Mouse (Mus musculus) urinary bladder, adult 2 months (tissue): ENCODE data around the gene Ripply2. TPM values are rescaled to one million over a fixed set of nuclear protein-coding genes. Genes with fewer than 3 reads are reported as not detected.
A peak's percentile ranks its signal among the peaks of the same experiment; 100 is the strongest.
"Not testable (repeated sequence)": the region's sequence is repeated elsewhere in the genome, so short reads cannot be mapped to it uniquely, and the experiment has no call there.

ENCODE experiments used
- DNase-seq: peaks from one replicate; pipeline ENCODE4 v3.0.0; 2022; ENCODE audit warnings: low spot score
- polyA plus RNA-seq: library from polyadenylated mRNA; depleted of rRNA; stranded (reverse); fragments of >200 nt; gene quantifications from 2 replicates; pipeline ENCODE4 v1.2.3, GENCODE M21; 2012; rRNA removed

Gene Ripply2
- polyA plus RNA-seq = not detected in 2 replicates

GRCm38 (mm10) chr9:87015288-87015937, at the start of gene Ripply2:
TSS of gene Ripply2 (plus strand) at chr9:87015537.
- no peak for DNase-seq

DNA sequence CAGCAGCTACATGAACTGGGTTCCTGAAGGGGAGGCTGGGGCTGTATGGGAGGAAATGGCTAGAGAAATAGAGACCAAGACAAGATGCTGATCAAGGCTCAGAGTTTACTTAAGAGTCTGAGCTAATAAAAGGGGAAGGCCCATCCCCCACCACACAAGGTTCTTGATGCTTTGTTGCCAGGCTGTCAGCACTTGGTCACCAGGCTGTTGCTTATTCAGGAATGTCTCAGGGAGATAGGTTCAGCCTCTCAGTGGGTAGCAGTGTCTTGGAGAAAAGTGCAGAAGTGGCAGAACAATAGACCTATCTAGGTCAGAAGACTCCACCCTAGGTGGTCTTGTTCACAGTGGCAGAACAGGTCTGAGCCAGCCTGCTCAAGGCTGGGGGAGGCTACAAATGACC, 42.9 kb upstream of the Ripply2 start:
- DNase-seq = not testable (repeated sequence)

DNA sequence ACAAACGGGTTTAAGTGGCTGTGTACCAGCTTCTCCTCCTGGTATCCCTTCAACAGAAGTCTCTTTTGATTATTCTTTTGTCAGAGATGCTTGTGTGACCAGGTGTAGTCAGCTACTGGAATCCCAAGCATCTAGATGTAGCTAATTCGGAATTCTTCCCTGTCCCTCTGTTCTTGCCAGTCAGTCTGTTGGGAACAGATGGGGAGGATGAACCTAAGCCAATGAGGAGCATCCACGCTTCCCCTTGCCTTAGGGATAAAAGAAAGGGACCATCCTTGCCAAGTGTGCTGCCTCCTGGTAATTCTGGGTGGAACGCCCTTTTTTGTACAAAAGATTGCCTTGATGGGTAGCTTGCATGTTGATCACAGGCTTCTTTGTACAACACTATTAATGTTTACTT, 41.8 kb upstream of the Ripply2 start:
- DNase-seq = no peak

- DNase-seq = no peak
Measured at GRCm38 (mm10) chr9:86976896-86977295, 38.4 kb upstream of the Ripply2 start.

DNA sequence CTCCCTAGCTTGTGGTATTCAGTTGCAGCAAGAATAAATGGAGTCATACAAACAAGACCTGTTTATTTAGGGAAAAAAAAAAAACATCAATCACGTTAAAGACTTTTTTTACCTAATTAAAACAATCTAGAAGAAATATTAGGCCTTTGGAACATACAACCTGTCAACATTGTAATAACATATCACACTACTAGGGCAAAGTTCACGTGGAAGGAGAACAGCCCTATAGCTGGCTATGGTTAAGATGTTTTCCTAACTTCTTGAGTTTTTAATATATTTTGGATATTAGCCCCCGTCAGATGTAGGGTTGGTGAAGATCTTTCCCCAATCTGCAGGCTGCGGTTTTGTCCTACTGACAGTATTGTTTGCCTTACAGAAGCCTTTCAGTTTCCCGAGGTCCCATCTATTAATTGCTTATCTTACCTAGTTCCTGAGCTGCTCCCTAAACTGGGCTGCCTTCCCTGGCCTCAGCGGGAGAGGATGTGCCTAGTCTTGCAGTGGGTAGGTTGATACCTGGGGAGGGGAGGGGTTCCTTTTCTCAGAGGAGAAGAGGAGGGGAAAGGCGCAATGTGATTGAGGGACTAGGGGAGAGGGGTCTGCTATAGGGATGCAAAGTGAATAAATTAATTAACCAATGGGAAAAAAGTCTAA, 37.0 kb upstream of the Ripply2 start:
- DNase-seq = no peak

DNA sequence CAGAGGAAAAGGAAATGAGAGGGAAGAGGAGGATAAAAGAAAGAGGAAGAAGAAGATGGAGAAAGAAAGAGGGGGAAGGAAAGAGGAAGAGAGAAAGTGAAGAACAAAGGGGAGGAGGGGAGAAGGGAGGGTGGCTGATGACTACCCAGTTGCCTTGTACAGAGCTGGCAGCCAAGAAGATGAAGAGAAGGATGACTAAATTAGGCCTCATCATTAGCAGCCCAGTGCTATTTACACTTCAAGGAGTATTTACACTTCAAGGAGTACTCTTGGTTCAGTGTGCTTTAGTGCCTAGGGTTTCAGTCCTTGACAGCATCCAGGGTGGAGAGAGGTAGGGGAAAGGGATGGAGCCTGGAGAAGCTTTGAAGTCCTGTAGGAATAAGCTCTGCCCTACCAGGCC, 35.3 kb upstream of the Ripply2 start:
- DNase-seq = no peak

DNA sequence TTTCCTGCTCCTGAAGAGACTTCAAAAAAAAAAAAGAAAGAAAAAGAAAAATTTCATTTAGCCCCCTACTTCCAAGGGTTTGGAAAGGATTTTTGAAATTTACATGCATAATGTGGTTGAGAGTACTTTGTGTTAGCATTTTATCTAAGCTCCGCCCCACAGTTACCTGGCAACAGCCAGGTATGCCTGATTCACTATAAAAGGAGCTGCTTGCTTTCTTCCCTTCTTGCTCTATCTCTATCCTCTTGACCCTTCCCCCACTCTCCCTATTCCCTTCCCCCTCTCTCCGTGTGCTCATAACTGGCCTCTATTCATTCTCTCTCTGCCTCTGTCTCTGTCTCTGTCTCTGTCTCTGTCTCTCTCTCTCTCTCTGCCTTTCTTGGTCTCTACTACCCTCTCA, 34.4 kb upstream of the Ripply2 start:
- no peak for DNase-seq

DNA sequence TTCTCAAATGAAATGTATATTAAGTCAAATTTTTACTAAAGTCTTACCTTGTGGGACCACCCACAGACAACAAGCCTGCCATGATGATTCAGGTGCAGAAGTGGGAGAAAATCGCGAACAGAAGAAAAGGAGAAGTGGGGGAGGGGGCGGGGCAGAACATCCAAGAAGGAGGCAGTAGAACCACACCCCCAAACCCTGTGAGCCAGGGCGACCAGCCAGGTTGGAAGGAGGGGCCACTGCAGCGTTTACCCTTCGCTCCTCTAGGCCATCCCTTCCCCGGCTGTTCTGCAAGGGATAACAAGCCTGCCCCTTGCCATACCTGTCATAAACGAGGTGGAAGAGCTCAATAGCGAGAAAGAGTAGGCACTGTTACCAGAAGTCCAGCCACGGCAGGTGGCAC, 33.8 kb upstream of the Ripply2 start:
- no peak for DNase-seq

- no peak for DNase-seq
Measured at GRCm38 (mm10) chr9:86984583-86984982, 30.8 kb upstream of the Ripply2 start.

DNA sequence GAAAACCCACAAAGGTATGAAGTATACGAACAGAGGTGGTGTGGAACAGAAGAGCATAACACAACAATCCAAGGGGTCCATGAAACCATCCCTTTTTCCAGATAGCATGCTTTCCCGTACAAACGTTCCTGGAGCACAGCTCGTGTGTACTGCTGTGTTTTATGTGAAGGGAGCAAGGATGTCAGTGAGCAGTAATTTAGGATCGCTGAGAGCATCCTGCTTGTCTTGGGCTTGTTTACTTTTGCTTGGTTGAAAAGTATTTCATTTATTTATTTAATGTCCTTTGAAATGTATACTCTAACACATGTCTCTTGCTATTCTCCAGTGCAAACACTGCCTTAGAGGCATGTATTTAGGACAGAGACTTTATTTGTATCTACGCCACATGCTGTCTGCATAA, 30.2 kb upstream of the Ripply2 start:
- DNase-seq = no peak

DNA sequence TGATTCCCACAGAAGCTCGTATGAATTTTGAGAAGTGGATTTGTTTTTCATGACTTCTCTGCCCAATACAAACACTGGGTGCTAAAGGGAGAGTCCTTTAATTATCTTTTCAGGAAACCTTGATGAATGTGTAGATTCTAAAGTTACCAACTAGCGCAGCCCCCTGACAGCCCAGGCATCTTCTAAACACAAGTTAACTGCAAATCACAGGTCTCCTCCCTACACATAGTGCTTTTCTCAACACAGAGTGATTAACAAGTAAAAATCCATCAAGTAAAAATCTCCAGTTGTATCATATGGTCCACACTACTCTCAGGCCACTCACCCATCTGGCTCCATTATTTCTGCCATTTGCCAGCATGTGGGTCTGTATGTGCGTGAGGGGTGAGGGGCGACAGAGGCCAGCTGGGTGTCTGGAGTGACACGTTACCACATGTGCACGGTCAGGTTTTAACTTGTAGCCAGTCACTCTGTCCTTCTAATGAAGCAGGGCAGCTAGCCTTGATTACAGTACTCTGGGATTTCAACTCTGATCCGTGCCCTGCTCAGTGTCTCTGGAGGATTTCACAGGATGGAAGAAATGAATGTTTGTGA, 28.5 kb upstream of the Ripply2 start:
- DNase-seq = no peak

- DNase-seq = no peak
Measured at GRCm38 (mm10) chr9:86989822-86990221, 25.5 kb upstream of the Ripply2 start.

GRCm38 (mm10) chr9:86991758-86992157, 23.6 kb upstream of the Ripply2 start:
- DNase-seq = no peak

DNA sequence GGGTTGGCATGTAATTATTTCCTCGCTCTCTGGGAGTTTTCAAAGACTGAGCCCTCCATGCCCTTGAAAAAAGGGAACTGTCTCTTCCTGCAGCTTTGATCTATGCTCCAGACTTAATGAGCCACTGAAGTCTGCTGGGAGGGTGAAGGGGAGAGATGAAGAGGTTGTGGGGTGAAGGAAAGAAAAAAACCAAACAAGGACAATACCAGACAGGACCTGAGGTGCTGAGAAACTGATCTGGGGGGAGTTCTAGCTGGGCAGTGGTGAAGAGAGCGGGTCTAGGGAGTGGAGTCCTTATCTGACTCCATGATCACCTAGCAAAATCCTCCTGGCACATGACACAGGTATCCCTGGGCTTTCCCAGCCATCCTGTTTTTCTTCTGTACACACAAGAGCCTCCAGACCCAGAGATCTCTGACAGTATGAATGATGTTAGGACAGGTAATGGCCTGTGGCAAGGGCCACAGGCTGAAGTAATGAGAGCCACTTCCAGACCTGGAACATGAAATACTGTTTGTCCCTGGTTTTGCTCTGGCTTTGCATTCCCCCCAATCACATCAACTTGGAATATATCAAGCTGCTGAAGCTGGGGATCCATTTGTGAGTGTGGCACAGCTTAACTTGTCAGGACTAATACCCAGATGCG, 18.2 kb upstream of the Ripply2 start:
- DNase-seq = no peak

DNA sequence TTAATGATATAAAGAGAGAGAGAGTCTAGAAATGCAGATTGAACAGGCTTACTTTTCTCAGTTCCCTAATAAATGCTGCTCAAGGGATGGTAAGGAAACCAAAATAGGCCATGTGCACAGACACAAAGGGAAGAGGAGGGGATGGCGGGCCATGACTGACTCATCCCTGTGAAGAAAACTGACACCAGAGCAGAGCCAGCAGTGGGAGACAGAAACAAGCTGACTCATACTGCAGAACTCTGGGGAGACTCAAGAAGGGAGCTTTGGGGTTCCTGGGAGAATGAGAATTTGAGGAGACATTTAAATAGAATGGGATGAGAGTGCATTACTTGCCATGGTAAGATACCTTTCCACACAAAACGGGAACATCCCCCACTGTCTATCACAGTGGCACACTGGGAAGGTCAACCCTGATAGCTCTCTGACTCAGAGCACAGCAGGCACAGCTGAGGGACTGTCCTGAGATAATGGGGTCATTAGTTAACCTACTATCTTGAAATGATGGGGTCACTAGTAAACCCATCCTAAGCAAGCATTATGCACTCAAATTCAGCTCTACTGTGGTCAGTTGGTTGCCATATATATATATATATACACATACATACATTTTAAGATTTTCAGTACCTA, 15.3 kb upstream of the Ripply2 start:
- DNase-seq = no peak

DNA sequence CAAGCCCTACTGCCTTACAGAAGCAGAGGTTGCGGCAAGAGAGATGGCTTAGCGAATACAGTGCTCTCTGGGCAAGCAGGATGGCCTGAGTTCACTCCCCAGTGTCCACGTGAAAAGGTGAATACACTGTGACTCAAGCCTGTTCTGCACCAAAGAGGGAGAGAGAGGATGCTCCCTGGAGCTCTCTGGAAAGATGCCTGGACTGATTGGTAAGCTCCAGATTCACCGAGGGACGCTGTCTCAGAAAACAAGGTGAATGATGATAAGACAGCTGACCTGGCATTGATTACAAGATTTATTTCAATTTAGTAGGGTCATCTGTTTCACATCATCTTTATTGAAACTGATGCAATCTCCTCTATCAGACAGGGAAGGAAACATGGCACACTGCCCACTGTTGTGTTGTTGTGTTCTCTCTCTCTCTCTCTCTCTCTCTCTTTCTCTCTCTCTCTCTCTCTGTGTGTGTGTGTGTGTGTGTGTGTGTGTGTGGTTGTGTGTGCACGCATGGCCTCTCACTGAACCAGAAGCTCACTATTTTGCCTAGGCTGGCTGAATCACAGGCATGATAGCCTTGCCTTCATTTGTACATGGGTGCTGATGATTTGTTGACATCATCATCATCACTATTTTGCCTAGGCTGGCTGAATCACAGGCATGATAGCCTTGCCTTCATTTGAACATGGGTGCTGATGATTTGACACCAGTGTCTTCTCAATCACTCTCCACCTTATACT, 10.5 kb upstream of the Ripply2 start:
- no peak for DNase-seq

DNA sequence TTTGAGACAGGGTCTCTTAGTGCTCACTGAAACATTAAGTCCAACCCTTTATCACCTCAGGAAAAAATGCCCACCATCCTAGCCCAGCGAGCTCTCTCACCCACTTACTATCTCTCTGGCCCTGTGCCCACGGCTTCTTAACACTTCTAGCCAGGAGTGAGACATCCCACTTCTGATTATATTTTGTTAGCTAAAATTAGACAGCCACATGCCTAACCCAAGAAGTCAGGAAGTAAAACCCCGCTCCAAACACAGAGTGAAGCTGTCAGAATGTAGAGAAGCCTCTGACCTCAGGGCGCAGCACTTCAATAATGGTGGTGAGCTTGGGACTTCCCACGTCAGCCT, 9.9 kb upstream of the Ripply2 start:
- DNase-seq = no peak

- DNase-seq = no peak
Measured at GRCm38 (mm10) chr9:87008507-87008906, 6.8 kb upstream of the Ripply2 start.

GRCm38 (mm10) chr9:87008919-87009318, 6.4 kb upstream of the Ripply2 start:
- no peak for DNase-seq

- DNase-seq = no peak
Measured at GRCm38 (mm10) chr9:87015938-87016294, 579 bp downstream of the Ripply2 start.

DNA sequence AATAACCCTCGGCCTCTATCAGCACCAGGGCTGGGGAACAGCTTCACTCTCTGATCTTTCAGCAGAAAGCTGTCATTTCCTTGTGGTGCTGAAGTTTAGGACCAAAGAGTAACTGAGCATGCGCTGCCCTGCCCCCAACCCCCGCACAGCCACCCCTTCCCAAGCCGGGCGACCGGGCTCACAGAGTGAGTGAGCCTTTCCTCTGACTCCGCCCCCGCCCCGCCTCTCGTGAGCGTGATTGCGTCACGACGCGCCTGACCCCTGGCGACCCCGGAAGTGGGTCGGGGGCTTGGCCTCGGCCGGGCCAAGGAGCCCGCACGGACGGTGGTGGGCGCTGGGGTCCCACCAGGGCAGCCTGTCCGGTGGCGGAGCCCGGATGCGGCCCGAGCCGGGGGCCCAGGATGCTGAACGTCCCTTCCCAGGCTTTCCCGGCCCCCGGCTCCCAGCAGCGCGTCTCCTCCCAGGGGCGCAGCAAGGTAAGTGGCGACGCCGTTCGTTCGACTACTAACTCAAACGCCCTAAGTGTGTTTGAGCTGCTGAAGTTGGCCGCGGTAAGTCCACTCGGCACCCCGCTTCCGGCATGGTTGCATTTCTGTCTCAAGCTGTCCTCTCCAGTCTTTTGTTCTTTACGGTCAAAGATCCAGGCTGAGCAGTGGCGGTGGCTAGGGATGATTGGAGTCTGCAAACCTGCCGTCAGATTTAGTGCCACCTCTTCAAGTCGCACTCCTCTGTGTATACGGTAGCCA, 6.6 kb downstream of the Ripply2 start, which contains the start of gene Cyb5r4:
Gene Cyb5r4, plus strand, starts transcription at position 237 of the 746 bp plus-strand sequence.
- peak; percentile 91 for DNase-seq
